Mouse (Mus musculus) forebrain, embryonic 14.5 days (tissue): ENCODE measurements around the gene Lmntd1. TPM values are rescaled to one million over a fixed set of nuclear protein-coding genes. Genes with fewer than 3 reads are reported as not detected.

Source experiments
- ATAC-seq: fragments of 200-750 bp; cut with Nextera tagmentation; 2 replicates; pipeline ENCODE4 v1.8.0; 2017; ENCODE audit warnings: mild to moderate bottlenecking, moderate library complexity
- DNase-seq: peaks from one replicate; pipeline ENCODE4 v3.0.0-alpha.2; 2015; ENCODE audit warnings: low spot score
- H3K27ac ChIP-seq: fragments of 300-500 bp; sonication (generic); 2 replicates; pipeline ENCODE4 v1.5.1; 2014; ENCODE audit warnings: low read depth, mild to moderate bottlenecking, control low read depth, low read length, moderate library complexity
- H3K27me3 ChIP-seq: fragments of 300-500 bp; sonication (generic); replicated peaks from 2 replicates; pipeline ENCODE4 v1.6.1; 2014; ENCODE audit warnings: low read length, control low read depth, mixed read lengths; ENCODE audit not compliant: control insufficient read depth, insufficient read depth
- H3K36me3 ChIP-seq: fragments of 300-500 bp; sonication (generic); 2 replicates; pipeline ENCODE4 v1.6.1; 2014; ENCODE audit warnings: low read length, control low read depth; ENCODE audit not compliant: control insufficient read depth, insufficient read depth
- H3K4me1 ChIP-seq: fragments of 300-500 bp; sonication (generic); 2 replicates; pipeline ENCODE4 v1.6.1; 2014; ENCODE audit warnings: antibody characterized with exemption, low read length, control low read depth; ENCODE audit not compliant: control insufficient read depth, insufficient read depth
- H3K4me2 ChIP-seq: fragments of 300-500 bp; sonication (generic); 2 replicates; pipeline ENCODE4 v1.6.1; 2014; ENCODE audit warnings: mild to moderate bottlenecking, control low read depth, low read length
- H3K4me3 ChIP-seq: fragments of 300-500 bp; sonication (generic); 2 replicates; pipeline ENCODE4 v1.5.1; 2014; ENCODE audit warnings: low read depth, low read length, control low read depth
- H3K9ac ChIP-seq: fragments of 300-500 bp; sonication (generic); 2 replicates; pipeline ENCODE4 v1.6.1; 2014; ENCODE audit warnings: mild to moderate bottlenecking, low read length, control low read depth, moderate library complexity
- H3K9me3 ChIP-seq: fragments of 300-500 bp; sonication (generic); replicated peaks from 2 replicates; pipeline ENCODE4 v1.6.1; 2016; ENCODE audit warnings: low read length, control low read depth, mixed read lengths; ENCODE audit not compliant: control insufficient read depth
- WGBS: fragments of 180-500 bp; shearing (Covaris S2); extraction: QIAGEN DNeasy Blood & Tissue Kit; methylation state at CpG from one replicate; pipeline ENCODE4 v1.1.7; 2014; 5-methylcytosine and 5-hydroxymethylcytosine counted together
- polyA plus RNA-seq: library from polyadenylated mRNA; unstranded; fragments of >200 nt; fragmentation: Nextera tagmentation; extraction: Ambion mirVana; gene quantifications from 2 replicates; pipeline ENCODE4 v1.2.1, GENCODE M21; 2014

Gene Lmntd1
- polyA plus RNA-seq, 1 experiment from 2014 or later: 0.93 TPM

DNA sequence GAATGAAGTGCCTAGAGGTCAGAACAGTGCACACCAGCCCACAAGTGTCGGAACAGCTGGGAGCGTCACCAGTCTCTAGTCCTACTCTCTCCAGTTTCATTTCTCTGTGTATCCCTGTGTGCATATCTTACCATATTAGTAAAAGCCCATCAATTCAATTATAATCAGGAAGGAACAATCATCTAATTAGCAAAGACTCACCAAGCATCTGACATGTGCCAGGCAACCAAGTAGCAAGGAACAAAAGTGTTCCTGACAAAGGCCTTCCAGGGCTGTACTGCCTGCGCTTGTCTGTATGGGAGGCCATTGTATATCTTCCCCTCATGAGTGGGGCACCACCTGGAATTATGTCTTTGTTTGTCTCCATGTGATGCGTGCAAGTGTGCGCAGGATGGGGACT is 3.2 kb downstream of the Lmntd1 start:
- DNase-seq: no peak
- Histone ChIP-seq H3K4me1 (no peaks in the 10 kb centered on the region), H3K4me2 (no peak overlapping the region), H3K9ac (no peak overlapping the region), H3K9me3 (no peaks in the 10 kb centered on the region), H3K36me3 (no peaks in the 10 kb centered on the region), H3K27ac (no peak overlapping the region), H3K4me3 (no peak overlapping the region), H3K27me3 (no peaks in the 10 kb centered on the region)
- 68% methylated on average over 5 of the region's 5 CpGs for WGBS
- ATAC-seq: no peak

DNA sequence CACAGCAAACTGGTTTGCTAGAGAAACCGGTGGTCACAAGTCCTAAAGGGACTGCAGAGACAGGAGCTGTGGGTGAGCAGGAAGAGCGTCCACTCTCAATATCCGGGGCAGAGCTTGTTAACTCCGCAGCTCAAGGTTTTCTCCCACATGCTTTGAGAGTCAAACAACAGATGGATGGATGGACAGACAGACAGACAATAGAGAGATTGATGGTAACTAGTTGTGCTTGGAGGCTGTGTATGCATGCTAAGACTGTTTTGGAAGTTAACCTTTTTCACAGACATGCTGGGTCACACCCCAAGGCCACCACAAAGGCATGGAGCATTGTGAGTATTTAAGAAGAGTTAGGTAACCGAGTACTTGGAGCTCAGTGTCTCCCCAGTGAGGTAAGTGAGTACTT is 5.4 kb downstream of the Lmntd1 start:
- H3K4me2 ChIP-seq: no peak overlapping the region
- DNase-seq: no peak
- no peak for ATAC-seq

DNA sequence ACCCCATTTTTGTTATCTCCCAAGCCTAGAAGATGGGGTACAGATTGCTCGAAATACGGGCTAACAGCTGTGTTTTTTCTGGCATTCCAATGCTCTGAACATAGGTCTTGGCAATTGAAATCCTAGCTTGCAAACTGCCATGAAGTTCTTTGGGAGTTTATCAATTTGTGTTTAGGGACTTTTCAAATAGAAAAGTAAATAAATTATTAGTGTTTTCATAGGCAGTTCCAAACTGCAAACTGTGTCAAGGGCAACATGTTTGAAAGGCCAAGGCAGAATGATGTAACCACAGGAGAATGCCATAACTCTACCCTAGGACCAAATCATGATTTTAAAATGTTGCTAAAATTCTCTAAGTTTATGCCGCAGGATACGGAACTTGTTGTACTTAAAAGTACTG is 6.4 kb downstream of the Lmntd1 start:
- no peak overlapping the region for H3K9ac ChIP-seq
- H3K27me3 ChIP-seq: no peaks in the 10 kb centered on the region
- ATAC-seq (no peak), DNase-seq (no peak)
- no peak overlapping the region for H3K4me2 ChIP-seq
- H3K4me3 ChIP-seq: no peak overlapping the region
- H3K27ac ChIP-seq: no peak overlapping the region
- no peaks in the 10 kb centered on the region for H3K36me3 ChIP-seq
- no peaks in the 10 kb centered on the region for H3K9me3 ChIP-seq
- 96% methylated on average over 4 of the region's 4 CpGs for WGBS
- no peaks in the 10 kb centered on the region for H3K4me1 ChIP-seq

More for the DNA sequence above, 5.4 kb downstream of the Lmntd1 start:
- H3K4me3 ChIP-seq: no peak overlapping the region
- WGBS: 88% methylated on average over 5 of the region's 5 CpGs
- no peaks in the 10 kb centered on the region for H3K36me3 ChIP-seq
- H3K9ac ChIP-seq: no peak overlapping the region
- H3K27ac ChIP-seq: no peak overlapping the region
- H3K9me3 ChIP-seq: no peaks in the 10 kb centered on the region
- H3K27me3 ChIP-seq: no peaks in the 10 kb centered on the region
- no peaks in the 10 kb centered on the region for H3K4me1 ChIP-seq

DNA sequence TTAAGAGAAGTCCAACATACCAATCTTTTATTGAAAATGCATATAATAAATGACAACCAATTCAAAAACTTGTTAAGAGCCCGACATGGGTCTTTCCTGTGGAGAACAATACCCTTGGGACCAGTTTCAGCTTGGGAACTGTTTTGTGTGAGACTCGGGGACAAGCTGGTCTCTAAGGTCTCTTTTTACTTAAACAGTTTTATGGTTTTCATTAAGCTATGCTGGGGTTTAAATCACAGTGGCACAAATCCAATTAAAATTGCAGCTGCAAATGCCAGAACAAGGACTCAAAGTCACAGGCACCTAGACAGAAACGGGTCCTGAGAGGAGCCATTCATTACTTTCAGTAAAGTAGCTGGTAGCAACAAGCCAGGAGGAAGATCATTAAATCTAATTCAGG is 8.9 kb downstream of the Lmntd1 start:
- Histone ChIP-seq H3K27ac (no peak overlapping the region), H3K9ac (no peak overlapping the region), H3K27me3 (no peaks in the 10 kb centered on the region), H3K36me3 (no peaks in the 10 kb centered on the region), H3K4me2 (no peak overlapping the region), H3K9me3 (no peaks in the 10 kb centered on the region), H3K4me1 (no peaks in the 10 kb centered on the region), H3K4me3 (no peak overlapping the region)
- 42% methylated on average over 3 of the region's 3 CpGs for WGBS
- ATAC-seq (no peak), DNase-seq (no peak)

DNA sequence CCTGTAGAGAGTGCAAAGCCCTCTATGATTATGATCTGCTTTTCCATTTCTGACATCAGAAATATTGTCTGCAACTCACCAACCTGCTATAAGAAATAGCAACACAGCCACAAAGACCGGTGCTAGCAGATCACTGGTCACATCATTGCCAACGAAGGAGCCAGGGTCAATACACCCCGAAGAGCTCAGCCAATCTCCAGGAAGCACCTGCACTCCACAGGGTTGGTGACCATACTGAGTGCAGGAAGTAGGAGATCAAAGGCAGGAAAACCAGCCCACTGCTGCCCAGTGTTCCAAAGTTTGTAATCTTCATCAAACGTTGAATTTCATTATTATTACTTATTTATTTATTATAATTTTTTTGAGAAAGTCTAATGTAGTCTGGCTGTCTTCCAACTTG is 9.5 kb downstream of the Lmntd1 start:
- no peak for DNase-seq

DNA sequence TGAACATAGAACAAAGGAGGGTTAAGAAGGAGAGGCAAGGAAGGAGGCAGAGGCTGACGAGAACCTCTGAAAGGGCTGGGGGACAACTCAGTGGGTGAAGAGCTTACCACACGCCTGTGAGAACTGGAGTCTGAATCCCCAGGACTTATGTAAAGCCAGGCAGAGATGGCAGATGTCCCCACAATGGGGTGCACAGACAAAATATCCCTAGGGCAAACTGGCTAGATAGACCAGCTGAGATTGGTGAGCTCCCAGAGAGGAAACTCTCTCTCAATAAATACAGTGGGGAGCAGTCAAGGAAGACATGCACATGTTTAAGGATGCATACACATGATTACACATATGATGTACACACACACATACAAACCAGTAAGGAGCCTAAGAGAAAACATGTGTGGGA is 10.0 kb downstream of the Lmntd1 start:
- no peak overlapping the region for H3K27ac ChIP-seq
- no peaks in the 10 kb centered on the region for H3K27me3 ChIP-seq
- no peak overlapping the region for H3K9ac ChIP-seq
- no peak overlapping the region for H3K4me2 ChIP-seq
- DNase-seq (no peak), ATAC-seq (no peak)
- WGBS: 12% methylated on average over 2 of the region's 2 CpGs
- H3K9me3 ChIP-seq: no peaks in the 10 kb centered on the region
- H3K36me3 ChIP-seq: no peaks in the 10 kb centered on the region
- H3K4me1 ChIP-seq: peaks cover under 1% of the 10 kb centered on the region; the same call in 1 of the 2 replicates
- no peak overlapping the region for H3K4me3 ChIP-seq

More for the DNA sequence above, 9.5 kb downstream of the Lmntd1 start:
- Histone ChIP-seq H3K4me1 (no peaks in the 10 kb centered on the region), H3K27ac (no peak overlapping the region), H3K4me2 (no peak overlapping the region), H3K9ac (no peak overlapping the region), H3K27me3 (no peaks in the 10 kb centered on the region), H3K9me3 (no peaks in the 10 kb centered on the region), H3K36me3 (no peaks in the 10 kb centered on the region), H3K4me3 (no peak overlapping the region)
- no peak for ATAC-seq
- WGBS: 86% methylated on average over 4 of the region's 4 CpGs

DNA sequence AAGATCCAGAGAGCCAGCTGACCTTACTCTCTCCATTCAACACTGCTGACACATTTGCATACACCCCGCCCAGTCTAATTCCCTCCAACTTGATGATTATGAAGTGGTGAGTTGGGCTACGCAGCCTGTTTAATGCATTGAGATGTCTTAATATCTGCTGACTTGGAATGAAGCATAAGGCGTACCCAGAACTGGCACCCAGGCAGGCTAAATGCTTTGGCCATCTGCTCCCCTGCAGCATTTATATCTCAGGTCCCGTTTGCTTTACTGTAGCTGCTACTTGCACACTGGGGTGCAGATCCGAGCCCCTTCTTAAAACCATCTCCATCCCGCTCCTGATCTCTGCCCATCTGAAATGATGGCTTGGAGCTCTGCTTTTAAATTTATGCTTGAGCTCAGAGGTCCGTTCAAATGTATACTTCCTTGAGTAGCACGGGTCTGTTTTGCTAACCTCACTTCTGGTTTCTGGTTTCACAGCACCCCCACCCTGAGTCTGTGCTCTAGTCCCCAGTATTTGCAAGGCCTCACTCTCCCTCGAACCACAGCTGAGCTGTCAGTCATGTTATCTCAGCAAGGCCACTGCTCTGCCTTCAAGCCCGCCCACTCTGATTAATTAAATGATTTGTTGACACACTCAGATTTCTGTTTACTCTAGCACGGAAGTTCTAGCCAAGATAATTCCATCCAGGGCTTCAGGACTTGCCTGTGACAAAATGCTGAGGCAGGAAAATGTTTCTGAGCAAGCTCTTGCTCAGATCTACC is 15.1 kb downstream of the Lmntd1 start:
- no peak overlapping the region for H3K27ac ChIP-seq
- H3K27me3 ChIP-seq: no peaks in the 10 kb centered on the region
- no peaks in the 10 kb centered on the region for H3K9me3 ChIP-seq
- H3K4me3 ChIP-seq: no peak overlapping the region
- H3K36me3 ChIP-seq: no peaks in the 10 kb centered on the region
- DNase-seq (peak; percentile 66), ATAC-seq (peak; percentile 72)
- WGBS: 58% methylated on average over 11 of the region's 11 CpGs
- H3K9ac ChIP-seq: no peak overlapping the region
- no peak overlapping the region for H3K4me2 ChIP-seq
- H3K4me1 ChIP-seq: peaks cover 4% of the 10 kb centered on the region; the same call in 1 of the 2 replicates

DNA sequence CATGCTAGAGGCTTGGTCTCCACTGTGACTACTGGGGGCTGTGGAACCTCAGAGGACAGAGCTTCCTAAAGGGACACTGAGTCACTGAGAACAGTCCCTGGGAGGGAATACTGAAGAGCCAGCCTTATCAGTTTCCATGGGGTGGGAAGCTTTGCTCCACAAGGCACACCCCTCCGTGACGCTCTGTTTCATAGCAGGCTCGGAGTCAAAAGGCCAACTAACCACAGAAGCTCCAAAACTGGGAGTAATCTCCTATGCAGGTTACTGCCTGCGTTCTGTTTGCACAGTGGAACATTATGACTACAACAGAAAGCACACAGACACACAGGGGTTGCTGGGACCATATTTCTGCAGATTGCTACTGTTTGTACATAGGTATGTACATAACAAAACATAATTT is 18.2 kb downstream of the Lmntd1 start:
- no peak for DNase-seq
- no peaks in the 10 kb centered on the region for H3K27me3 ChIP-seq
- H3K9ac ChIP-seq: no peak overlapping the region
- H3K27ac ChIP-seq: no peak overlapping the region
- H3K9me3 ChIP-seq: no peaks in the 10 kb centered on the region
- H3K4me3 ChIP-seq: no peak overlapping the region
- H3K36me3 ChIP-seq: no peaks in the 10 kb centered on the region
- ATAC-seq: no peak
- no peak overlapping the region for H3K4me2 ChIP-seq
- WGBS: 82% methylated on average over 4 of the region's 4 CpGs
- peaks cover 9% of the 10 kb centered on the region; the same call in 1 of the 2 replicates for H3K4me1 ChIP-seq

DNA sequence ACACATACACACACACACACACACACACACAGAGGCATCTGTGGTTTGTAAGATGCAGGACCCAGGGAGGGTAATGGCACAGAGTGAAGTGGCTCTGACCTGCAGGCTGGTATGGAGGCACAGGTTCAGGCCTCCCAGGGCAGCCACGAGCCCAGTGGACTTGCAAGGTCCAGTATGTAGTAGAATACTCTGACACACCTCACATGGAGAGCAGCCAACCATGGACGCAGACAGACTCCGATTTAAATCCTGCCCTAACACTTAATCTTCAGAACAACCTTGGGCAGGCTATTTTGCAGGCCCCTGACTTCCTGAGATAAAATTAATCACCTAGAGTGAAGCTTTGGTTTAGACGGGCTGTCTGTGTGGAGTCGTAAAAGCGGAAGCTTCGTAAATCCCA is 20.1 kb downstream of the Lmntd1 start:
- ATAC-seq (no peak), DNase-seq (no peak)
- H3K9ac ChIP-seq: no peak overlapping the region
- H3K4me1 ChIP-seq: peaks cover 7% of the 10 kb centered on the region; the same call in 1 of the 2 replicates
- no peaks in the 10 kb centered on the region for H3K36me3 ChIP-seq
- no peaks in the 10 kb centered on the region for H3K27me3 ChIP-seq
- H3K4me3 ChIP-seq: no peak overlapping the region
- no peak overlapping the region for H3K4me2 ChIP-seq
- H3K27ac ChIP-seq: no peak overlapping the region
- H3K9me3 ChIP-seq: no peaks in the 10 kb centered on the region
- 82% methylated on average over 7 of the region's 7 CpGs for WGBS
